Mouse (Mus musculus): ENCODE data around the gene Slc37a1. TPM values are rescaled to one million over a fixed set of nuclear protein-coding genes. Genes with fewer than 3 reads are reported as not detected.

Gene Slc37a1
- total and polyA plus RNA-seq, 3 experiments = 1.9 to 6.6 (median 2.2) TPM

- dilution Hi-C loops (cut with MboI; ENCODE audit: extremely low pct_ligation_motif_present, extremely low pct_unique_long_range_greater_than_20kb, low sequenced_read_pairs) = no loop called here
- in situ Hi-C loops (cut with MboI; ENCODE audit: low pct_ligation_motif_present, low pct_unique_long_range_greater_than_20kb, low sequenced_read_pairs) = no loop called here
- H3K79me2 ChIP-seq (replicated peaks; ENCODE audit: control insufficient read depth, extremely low read depth, insufficient read depth, poor library complexity, severe bottlenecking) = no peaks in the 10 kb centered on the region
- peak; percentile 28 for DNase-seq (ENCODE audit: extremely low read depth)
- peak overlapping the region; percentile 97 for H3K4me2 ChIP-seq (ENCODE audit: insufficient read depth, low read depth, poor library complexity, severe bottlenecking)
- H3K27me3 ChIP-seq (replicated peaks) = peaks cover 44% of the 10 kb centered on the region
- H3K36me3 ChIP-seq (replicated peaks in 1 of 2; ENCODE audit: control insufficient read depth in 1 of 2, insufficient read depth in 1 of 2, low read length in 1 of 2) = no peaks in the 10 kb centered on the region
- H3K27ac ChIP-seq (ENCODE audit: insufficient read depth, low read depth) = peak overlapping the region; percentile 51; the same call in 1 of the 2 replicates
- H3K9me3 ChIP-seq (replicated peaks; ENCODE audit: low read length) = no peaks in the 10 kb centered on the region
- H3K4me1 ChIP-seq (ENCODE audit: control insufficient read depth in 1 of 2, insufficient read depth in 2 of 2) = peaks cover 0 to 25% of the 10 kb centered on the region in 2 experiments; a peak in 2 of 4 replicates
- H3K4me3 ChIP-seq (replicated peaks in 1 of 3; ENCODE audit: low read depth in 2 of 3, low read length in 2 of 3, poor library complexity in 1 of 3) = no peak overlapping the region
- H3K9ac ChIP-seq (ENCODE audit: insufficient read depth, low read depth) = 0 out of 2 replicates have a peak overlapping the region, but pooled peaks have one; percentile 31
- no peak for TF ChIP-seq CHD2 (IDR thresholded peaks at IDR 0.05; ENCODE audit: low read length)
- no peak for TF ChIP-seq SIN3A (IDR thresholded peaks at IDR 0.05; ENCODE audit: low read length)
- TF ChIP-seq MAX (IDR thresholded peaks at IDR 0.05; ENCODE audit: low read length) = no peak
- TF ChIP-seq KAT2A (IDR thresholded peaks at IDR 0.05; ENCODE audit: insufficient replicate concordance, low read length) = no peak
- TF ChIP-seq POLR2A (IDR thresholded peaks at IDR 0.05; ENCODE audit: low read depth, low read length) = no peak
- no peak for TF ChIP-seq ETS1 (conservative IDR thresholded peaks at IDR 0.05; ENCODE audit: low read depth, low read length)
- no peak for TF ChIP-seq MAZ (IDR thresholded peaks at IDR 0.05; ENCODE audit: low read depth, low read length)
- no peak for TF ChIP-seq MXI1 (IDR thresholded peaks at IDR 0.05; ENCODE audit: low read depth, low read length)
- no peak for TF ChIP-seq UBTF (IDR thresholded peaks at IDR 0.05; ENCODE audit: low read depth, low read length)
- TF ChIP-seq ELF1 (IDR thresholded peaks at IDR 0.05; ENCODE audit: low read depth, low read length) = peak; percentile 40; the same call in 1 of the 2 replicates
- peak; percentile 57; the same call in 1 of the 2 replicates for TF ChIP-seq HCFC1 (IDR thresholded peaks at IDR 0.05; ENCODE audit: low read depth, low read length)
- no peak for TF ChIP-seq NELFE (IDR thresholded peaks at IDR 0.05; ENCODE audit: low read depth, low read length)
- TF ChIP-seq E2F4 (IDR thresholded peaks at IDR 0.05; ENCODE audit: insufficient replicate concordance, low read depth, low read length) = 0 out of 2 replicates have a peak, but pooled peaks have one; percentile 16
- TF ChIP-seq ZMIZ1 (IDR thresholded peaks at IDR 0.05; ENCODE audit: low read depth, low read length) = no peak
- no peak for TF ChIP-seq ZC3H11A (IDR thresholded peaks at IDR 0.05; ENCODE audit: low read depth, low read length)
- TF ChIP-seq GABPA (IDR thresholded peaks at IDR 0.05; ENCODE audit: insufficient replicate concordance, low read depth, low read length) = no peak
- TF ChIP-seq RAD21 (IDR thresholded peaks at IDR 0.05; ENCODE audit: low read depth, low read length) = peak; percentile 11
- no peak for TF ChIP-seq USF1 (IDR thresholded peaks at IDR 0.05; ENCODE audit: low read depth, low read length)
- TF ChIP-seq CTCF (conservative IDR thresholded peaks at IDR 0.05 in 1 of 2, IDR thresholded peaks at IDR 0.05 in 1 of 2; ENCODE audit: low read depth in 2 of 2, low read length in 2 of 2) = peak; percentile 39 to 76; a peak in 3 of 4 replicates
- TF ChIP-seq PAX5 (IDR thresholded peaks at IDR 0.05; ENCODE audit: low read length) = no peak
- TF ChIP-seq BHLHE40 (IDR thresholded peaks at IDR 0.05; ENCODE audit: low read depth, low read length) = no peak
- TF ChIP-seq TCF12 (IDR thresholded peaks at IDR 0.05; ENCODE audit: low read depth, low read length) = no peak
- TF ChIP-seq MAFK (IDR thresholded peaks at IDR 0.05; ENCODE audit: insufficient replicate concordance, low read length) = no peak
- TF ChIP-seq POLR2AphosphoS2 (IDR thresholded peaks at IDR 0.05; ENCODE audit: low read depth, low read length) = no peak
These were observed 8.0 kb downstream of the Slc37a1 start for GRCm38 (mm10) chr17:31294363-31295214.
